Mouse (Mus musculus) neural tube, embryonic 15.5 days (tissue): ENCODE results near the gene Prss8. TPM values are rescaled to one million over a fixed set of nuclear protein-coding genes. Genes with fewer than 3 reads are reported as not detected.

ENCODE experiments used
- ATAC-seq: fragments of 200-750 bp; cut with Nextera tagmentation; 2 replicates; pipeline ENCODE4 v1.8.0; 2017; ENCODE audit warnings: mild to moderate bottlenecking, moderate TSS enrichment, moderate library complexity; ENCODE audit not compliant: low FRiP score
- H3K27ac ChIP-seq: fragments of 300-500 bp; sonication (generic); replicated peaks from 2 replicates; pipeline ENCODE4 v1.5.1; 2015; ENCODE audit warnings: mild to moderate bottlenecking, inconsistent platforms
- H3K27me3 ChIP-seq: fragments of 300-500 bp; sonication (generic); replicated peaks from 2 replicates; pipeline ENCODE4 v1.6.1; 2015; ENCODE audit warnings: inconsistent platforms
- H3K36me3 ChIP-seq: fragments of 300-500 bp; sonication (generic); 2 replicates; pipeline ENCODE4 v1.6.1; 2015; ENCODE audit warnings: inconsistent platforms
- H3K4me1 ChIP-seq: fragments of 300-500 bp; sonication (generic); 2 replicates; pipeline ENCODE4 v1.6.1; 2015; ENCODE audit warnings: inconsistent platforms
- H3K4me2 ChIP-seq: fragments of 300-500 bp; sonication (generic); 2 replicates; pipeline ENCODE4 v1.6.1; 2015; ENCODE audit warnings: inconsistent platforms, mild to moderate bottlenecking, moderate library complexity
- H3K4me3 ChIP-seq: fragments of 300-500 bp; sonication (generic); replicated peaks from 2 replicates; pipeline ENCODE4 v1.5.1; 2015; ENCODE audit warnings: mild to moderate bottlenecking, inconsistent platforms
- H3K9ac ChIP-seq: fragments of 300-500 bp; sonication (generic); replicated peaks from 2 replicates; pipeline ENCODE4 v1.6.1; 2015; ENCODE audit warnings: mild to moderate bottlenecking, inconsistent platforms
- H3K9me3 ChIP-seq: fragments of 300-500 bp; sonication (generic); replicated peaks from 2 replicates; pipeline ENCODE4 v1.6.1; 2016; ENCODE audit warnings: inconsistent platforms
- WGBS: fragments of 180-500 bp; shearing (Covaris S2); methylation state at CpG from one replicate; pipeline ENCODE4 v1.1.7; 2015; ENCODE audit warnings: mixed read lengths; 5-methylcytosine and 5-hydroxymethylcytosine counted together
- polyA plus RNA-seq: library from polyadenylated mRNA; unstranded; fragments of >200 nt; fragmentation: Nextera tagmentation; extraction: Ambion mirVana; gene quantifications from 2 replicates; pipeline ENCODE4 v1.2.1, GENCODE M21; 2015

The Prss8 gene
- polyA plus RNA-seq, 1 experiment from 2014 or later = 0.40 TPM

GRCm38 (mm10) chr7:127926066-127926465 is 3.8 kb downstream of the Prss8 start:
- H3K4me3 ChIP-seq = no peak overlapping the region
- H3K27ac ChIP-seq = no peak overlapping the region
- peaks cover 52% of the 10 kb centered on the region for H3K36me3 ChIP-seq
- H3K9ac ChIP-seq = no peak overlapping the region
- H3K4me1 ChIP-seq = peaks cover 11% of the 10 kb centered on the region; the same call in 1 of the 2 replicates
- no peak overlapping the region for H3K4me2 ChIP-seq
- no peak for ATAC-seq
- 92% methylated on average over 8 of the region's 8 CpGs for WGBS
- H3K9me3 ChIP-seq = no peaks in the 10 kb centered on the region
- H3K27me3 ChIP-seq = peaks cover 32% of the 10 kb centered on the region

DNA sequence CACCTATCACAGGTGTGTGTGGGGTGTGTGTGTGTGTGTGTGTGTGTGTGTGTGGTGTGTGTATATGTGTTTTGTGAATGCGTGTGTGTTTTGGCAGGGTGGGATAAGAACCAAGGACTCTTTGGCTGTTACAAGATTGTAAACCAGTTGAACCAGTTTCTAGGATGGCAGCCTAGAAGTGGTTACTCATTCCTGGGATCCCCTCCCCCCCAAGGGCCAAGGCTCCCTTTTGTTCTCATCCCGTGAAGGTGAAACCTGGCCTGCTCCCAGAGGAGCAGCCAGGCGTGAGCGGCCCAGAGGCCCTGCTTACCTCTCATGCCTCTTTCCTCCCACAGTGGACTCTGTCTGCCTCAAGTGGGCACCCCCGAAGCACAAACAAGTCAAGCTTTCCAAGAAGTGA is 4.7 kb downstream of the Prss8 start:
- H3K27ac ChIP-seq = no peak overlapping the region
- no peak overlapping the region for H3K4me3 ChIP-seq
- H3K9ac ChIP-seq = no peak overlapping the region
- peaks cover 27% of the 10 kb centered on the region for H3K27me3 ChIP-seq
- WGBS = 80% methylated on average over 5 of the region's 5 CpGs
- H3K9me3 ChIP-seq = no peaks in the 10 kb centered on the region
- ATAC-seq = no peak
- H3K4me1 ChIP-seq = peaks cover 11% of the 10 kb centered on the region; the same call in 1 of the 2 replicates
- peaks cover 57% of the 10 kb centered on the region for H3K36me3 ChIP-seq
- no peak overlapping the region for H3K4me2 ChIP-seq

- Histone ChIP-seq H3K27me3 (peaks cover 12% of the 10 kb centered on the region), H3K4me1 (no peaks in the 10 kb centered on the region), H3K27ac (no peak overlapping the region), H3K9ac (no peak overlapping the region), H3K9me3 (no peaks in the 10 kb centered on the region), H3K4me3 (no peak overlapping the region), H3K36me3 (peaks cover 57% of the 10 kb centered on the region), H3K4me2 (no peak overlapping the region)
- 94% methylated on average over 5 of the region's 5 CpGs for WGBS
- no peak for ATAC-seq
Measured at GRCm38 (mm10) chr7:127923714-127924113, 6.2 kb downstream of the Prss8 start.

- H3K4me1 ChIP-seq = no peaks in the 10 kb centered on the region
- peaks cover 61% of the 10 kb centered on the region for H3K36me3 ChIP-seq
- H3K27me3 ChIP-seq = peaks cover 1% of the 10 kb centered on the region
- WGBS = 92% methylated on average over 6 of the region's 6 CpGs
- no peak for ATAC-seq
- H3K9me3 ChIP-seq = no peaks in the 10 kb centered on the region
- H3K4me3 ChIP-seq = no peak overlapping the region
- H3K4me2 ChIP-seq = no peak overlapping the region
- H3K27ac ChIP-seq = no peak overlapping the region
- H3K9ac ChIP-seq = no peak overlapping the region
Measured at GRCm38 (mm10) chr7:127922451-127923275, 7.2 kb downstream of the Prss8 start.

- no peaks in the 10 kb centered on the region for H3K4me1 ChIP-seq
- WGBS = 66% methylated on average over 8 of the region's 8 CpGs
- H3K36me3 ChIP-seq = peaks cover 66% of the 10 kb centered on the region
- H3K9ac ChIP-seq = no peak overlapping the region
- H3K27me3 ChIP-seq = no peaks in the 10 kb centered on the region
- no peak for ATAC-seq
- H3K4me3 ChIP-seq = no peak overlapping the region
- no peak overlapping the region for H3K27ac ChIP-seq
- H3K4me2 ChIP-seq = no peak overlapping the region
- no peaks in the 10 kb centered on the region for H3K9me3 ChIP-seq
Measured at GRCm38 (mm10) chr7:127921516-127921915, 8.4 kb downstream of the Prss8 start.

- Histone ChIP-seq H3K9me3 (no peaks in the 10 kb centered on the region), H3K4me2 (no peak overlapping the region), H3K27me3 (no peaks in the 10 kb centered on the region), H3K9ac (no peak overlapping the region), H3K36me3 (peaks cover 58% of the 10 kb centered on the region), H3K4me3 (no peak overlapping the region), H3K27ac (no peak overlapping the region), H3K4me1 (no peaks in the 10 kb centered on the region)
- no peak for ATAC-seq
- 75% methylated on average over 7 of the region's 7 CpGs for WGBS
Measured at GRCm38 (mm10) chr7:127919290-127919689, 10.6 kb downstream of the Prss8 start.

GRCm38 (mm10) chr7:127918203-127918602 is 11.7 kb downstream of the Prss8 start:
- ATAC-seq = no peak
- Histone ChIP-seq H3K4me1 (peaks cover 4% of the 10 kb centered on the region), H3K27ac (no peak overlapping the region), H3K4me3 (no peak overlapping the region), H3K9ac (no peak overlapping the region), H3K36me3 (peaks cover 49% of the 10 kb centered on the region), H3K9me3 (no peaks in the 10 kb centered on the region), H3K27me3 (no peaks in the 10 kb centered on the region), H3K4me2 (no peak overlapping the region)
- 59% methylated on average over 3 of the region's 3 CpGs for WGBS

DNA sequence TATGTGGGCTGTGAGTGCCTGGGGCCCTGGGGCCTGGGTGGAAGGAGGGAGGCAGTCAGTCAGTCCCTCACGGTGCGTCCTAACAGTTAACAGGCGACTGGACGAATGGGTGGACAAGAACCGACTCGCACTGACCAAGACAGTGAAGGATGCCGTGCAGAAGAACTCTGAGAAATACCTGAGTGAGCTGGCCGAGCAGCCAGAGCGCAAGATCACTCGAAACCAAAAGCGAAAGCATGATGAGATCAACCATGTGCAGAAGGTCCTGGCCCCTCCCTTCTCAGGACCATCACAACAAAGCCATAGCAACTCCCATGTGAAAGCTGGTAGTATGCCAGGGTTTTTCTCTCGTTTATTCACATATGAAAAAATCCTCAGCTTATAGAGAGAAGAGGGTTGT is 14.6 kb downstream of the Prss8 start:
- no peaks in the 10 kb centered on the region for H3K9me3 ChIP-seq
- no peak overlapping the region for H3K4me3 ChIP-seq
- peaks cover 15% of the 10 kb centered on the region for H3K4me1 ChIP-seq
- H3K36me3 ChIP-seq = peaks cover 28% of the 10 kb centered on the region
- no peak overlapping the region for H3K27ac ChIP-seq
- ATAC-seq = no peak
- H3K4me2 ChIP-seq = no peak overlapping the region
- 95% methylated on average over 12 of the region's 12 CpGs for WGBS
- H3K9ac ChIP-seq = no peak overlapping the region
- no peaks in the 10 kb centered on the region for H3K27me3 ChIP-seq

DNA sequence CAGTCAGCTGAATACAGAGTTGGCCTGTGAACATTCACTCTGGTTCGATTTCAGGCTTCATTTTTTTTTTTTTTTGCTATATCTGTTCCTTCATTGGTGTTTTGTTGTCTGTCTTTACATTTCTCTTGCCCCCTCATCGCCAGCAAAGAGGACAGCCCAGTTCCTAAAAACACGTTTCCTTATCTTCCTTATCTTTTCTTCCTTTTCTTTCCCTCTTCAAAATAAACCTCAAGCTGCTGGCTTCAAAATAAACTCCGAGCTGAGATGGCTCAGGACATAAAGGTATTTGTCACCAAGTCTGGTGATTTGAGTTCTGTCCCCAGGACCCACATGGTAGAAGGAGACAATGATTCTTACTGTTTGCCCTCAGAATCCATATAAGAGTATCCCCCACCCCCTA is 17.0 kb downstream of the Prss8 start:
- Histone ChIP-seq H3K4me3 (peak overlapping the region; percentile 86), H3K4me2 (peak overlapping the region; percentile 70), H3K9me3 (no peaks in the 10 kb centered on the region), H3K36me3 (peaks cover 43% of the 10 kb centered on the region), H3K4me1 (peaks cover 15% of the 10 kb centered on the region), H3K27me3 (no peaks in the 10 kb centered on the region), H3K9ac (peak overlapping the region; percentile 74), H3K27ac (peak overlapping the region; percentile 82)
- WGBS = 34% methylated on average over 4 of the region's 4 CpGs
- no peak for ATAC-seq

- ATAC-seq = peak; percentile 96
- H3K4me3 ChIP-seq = peak within 1 kb of the TSS; percentile 86
- WGBS = 2% methylated on average over 40 of the region's 40 CpGs
Measured at GRCm38 (mm10) chr7:127912190-127912871, 17.6 kb downstream of the Prss8 start, which contains the start of gene Kat8. Kat8 (plus strand) TSS chr7:127912516.

GRCm38 (mm10) chr7:127908656-127909055 is 21.2 kb downstream of the Prss8 start:
- H3K9me3 ChIP-seq = no peaks in the 10 kb centered on the region
- peaks cover 33% of the 10 kb centered on the region for H3K4me1 ChIP-seq
- ATAC-seq = no peak
- no peak overlapping the region for H3K9ac ChIP-seq
- peaks cover 37% of the 10 kb centered on the region for H3K36me3 ChIP-seq
- no peak overlapping the region for H3K4me2 ChIP-seq
- 92% methylated on average over 4 of the region's 4 CpGs for WGBS
- no peak overlapping the region for H3K4me3 ChIP-seq
- H3K27ac ChIP-seq = no peak overlapping the region
- no peaks in the 10 kb centered on the region for H3K27me3 ChIP-seq

More at GRCm38 (mm10) chr7:127912190-127912871, 17.6 kb downstream of the Prss8 start, which contains the start of gene Kat8:
- H3K27me3 ChIP-seq = no peaks in the 10 kb centered on the region
- H3K27ac ChIP-seq = peak within 1 kb of the TSS; percentile 82
- H3K4me1 ChIP-seq = peaks cover 15% of the 10 kb centered on the region
- peak within 1 kb of the TSS; percentile 74 for H3K9ac ChIP-seq
- H3K4me2 ChIP-seq = peak within 1 kb of the TSS; percentile 70
- H3K36me3 ChIP-seq = peaks cover 46% of the 10 kb centered on the region
- no peaks in the 10 kb centered on the region for H3K9me3 ChIP-seq

GRCm38 (mm10) chr7:127907939-127908338 is 22.0 kb downstream of the Prss8 start:
- peaks cover 37% of the 10 kb centered on the region for H3K36me3 ChIP-seq
- no peak overlapping the region for H3K4me3 ChIP-seq
- H3K9ac ChIP-seq = no peak overlapping the region
- peaks cover 26% of the 10 kb centered on the region for H3K4me1 ChIP-seq
- no peaks in the 10 kb centered on the region for H3K27me3 ChIP-seq
- ATAC-seq = no peak
- 94% methylated on average over 12 of the region's 12 CpGs for WGBS
- H3K4me2 ChIP-seq = no peak overlapping the region
- H3K27ac ChIP-seq = no peak overlapping the region
- no peaks in the 10 kb centered on the region for H3K9me3 ChIP-seq
